Mouse (Mus musculus): ENCODE results near the gene Tbcel. TPM values are rescaled to one million over a fixed set of nuclear protein-coding genes. Genes with fewer than 3 reads are reported as not detected.

Gene Tbcel
- polyA plus RNA-seq, 1 experiment from 2014 or later, result 4.7 TPM

DNA sequence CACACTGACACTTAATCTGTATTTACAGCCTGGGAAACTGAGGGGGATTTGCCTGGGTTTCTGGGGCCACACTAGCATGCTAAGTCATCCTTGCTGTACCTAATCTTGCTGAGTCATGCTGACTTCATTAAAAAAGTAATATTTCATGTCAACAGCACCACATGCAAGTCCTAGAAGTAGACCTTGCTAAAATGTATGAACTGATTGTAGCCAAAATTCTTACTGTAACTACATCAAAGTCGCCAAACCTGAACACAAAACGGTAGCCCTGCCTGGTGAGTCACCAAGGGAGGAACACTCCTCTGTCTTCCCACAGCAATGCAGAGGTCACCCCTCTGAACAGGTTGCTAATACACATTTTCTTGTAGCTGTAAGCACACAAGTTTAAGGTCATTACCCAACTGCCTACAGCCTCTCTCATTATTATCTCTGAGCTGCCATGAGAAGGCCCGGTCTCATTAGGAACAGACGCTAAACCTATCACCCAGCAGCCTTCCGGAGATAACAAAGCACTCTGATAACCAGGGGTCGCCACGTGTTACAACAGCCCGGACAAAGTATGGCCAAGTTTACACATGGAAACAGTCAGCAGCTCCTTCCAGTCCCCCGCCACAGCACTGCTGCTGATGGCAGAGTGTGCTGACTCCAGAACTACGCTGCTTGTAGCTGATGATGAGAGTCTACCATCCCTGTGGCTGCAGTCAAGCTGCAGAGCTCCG lies 46.1 kb downstream of the Tbcel start:
- no peak overlapping the region for H3K4me2 ChIP-seq
- no peak for ATAC-seq (ENCODE audit: low FRiP score, low read depth)
- H3K9ac ChIP-seq, result no peak overlapping the region
- H3K36me3 ChIP-seq, result no peaks in the 10 kb centered on the region
- H3K4me3 ChIP-seq, result no peak overlapping the region
- H3K27me3 ChIP-seq, result no peaks in the 10 kb centered on the region
- H3K27ac ChIP-seq (replicated peaks), result no peak overlapping the region
- WGBS, result 80% methylated on average over 11 of the region's 11 CpGs
- no peaks in the 10 kb centered on the region for H3K9me3 ChIP-seq
- H3K4me1 ChIP-seq (replicated peaks), result peaks cover 4% of the 10 kb centered on the region; the same call in 1 of the 2 replicates

DNA sequence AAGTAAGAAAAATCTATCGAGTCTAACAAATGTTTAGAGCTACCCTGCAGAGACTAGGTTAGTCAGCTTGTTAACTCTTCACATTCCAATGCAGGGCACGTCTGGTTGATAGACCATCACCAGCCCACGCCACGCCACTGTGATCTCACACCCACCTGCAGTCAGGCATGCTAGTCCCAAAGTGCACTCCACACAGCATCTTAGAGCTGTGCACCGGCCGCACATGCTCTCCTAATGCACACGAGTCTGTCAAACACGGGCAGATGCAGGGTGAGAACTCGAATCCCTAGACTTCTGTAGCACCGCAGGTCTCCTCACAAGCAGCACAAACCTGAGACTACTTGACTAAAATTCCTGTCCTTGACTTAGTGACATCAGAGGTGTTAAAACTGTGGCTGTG lies 47.3 kb downstream of the Tbcel start:
- Histone ChIP-seq H3K27me3 (no peaks in the 10 kb centered on the region), H3K4me2 (no peak overlapping the region), H3K4me1 (replicated peaks) (peaks cover 4% of the 10 kb centered on the region; the same call in 1 of the 2 replicates), H3K4me3 (no peak overlapping the region), H3K36me3 (no peaks in the 10 kb centered on the region), H3K9ac (no peak overlapping the region), H3K9me3 (no peaks in the 10 kb centered on the region), H3K27ac (replicated peaks) (no peak overlapping the region)
- WGBS, result 83% methylated on average over 10 of the region's 10 CpGs
- no peak for ATAC-seq (ENCODE audit: low FRiP score, low read depth)

DNA sequence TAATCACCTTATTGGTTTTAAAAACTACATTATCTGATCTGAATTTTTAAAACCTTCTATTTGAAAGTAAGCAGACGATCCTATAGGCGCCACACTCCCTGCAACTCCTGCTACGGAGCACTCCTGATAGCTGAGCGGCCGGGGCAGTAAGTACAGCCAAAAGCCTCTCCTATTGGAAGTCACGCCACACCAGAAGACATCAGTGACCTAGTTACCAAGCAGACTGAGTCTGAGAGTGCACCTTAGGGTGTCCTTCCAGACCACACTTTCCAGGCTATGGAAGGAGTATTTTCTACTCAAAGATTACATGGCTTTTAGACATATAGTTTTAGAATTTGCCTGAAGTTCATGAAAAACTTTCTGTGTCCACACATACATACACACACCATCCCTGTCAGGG lies 47.9 kb downstream of the Tbcel start:
- WGBS, result 90% methylated on average over 6 of the region's 6 CpGs
- Histone ChIP-seq H3K4me3 (no peak overlapping the region), H3K9ac (no peak overlapping the region), H3K9me3 (no peaks in the 10 kb centered on the region), H3K36me3 (no peaks in the 10 kb centered on the region), H3K4me1 (replicated peaks) (peaks cover 4% of the 10 kb centered on the region; the same call in 1 of the 2 replicates), H3K4me2 (no peak overlapping the region), H3K27ac (replicated peaks) (no peak overlapping the region), H3K27me3 (no peaks in the 10 kb centered on the region)
- no peak for ATAC-seq (ENCODE audit: low FRiP score, low read depth)

DNA sequence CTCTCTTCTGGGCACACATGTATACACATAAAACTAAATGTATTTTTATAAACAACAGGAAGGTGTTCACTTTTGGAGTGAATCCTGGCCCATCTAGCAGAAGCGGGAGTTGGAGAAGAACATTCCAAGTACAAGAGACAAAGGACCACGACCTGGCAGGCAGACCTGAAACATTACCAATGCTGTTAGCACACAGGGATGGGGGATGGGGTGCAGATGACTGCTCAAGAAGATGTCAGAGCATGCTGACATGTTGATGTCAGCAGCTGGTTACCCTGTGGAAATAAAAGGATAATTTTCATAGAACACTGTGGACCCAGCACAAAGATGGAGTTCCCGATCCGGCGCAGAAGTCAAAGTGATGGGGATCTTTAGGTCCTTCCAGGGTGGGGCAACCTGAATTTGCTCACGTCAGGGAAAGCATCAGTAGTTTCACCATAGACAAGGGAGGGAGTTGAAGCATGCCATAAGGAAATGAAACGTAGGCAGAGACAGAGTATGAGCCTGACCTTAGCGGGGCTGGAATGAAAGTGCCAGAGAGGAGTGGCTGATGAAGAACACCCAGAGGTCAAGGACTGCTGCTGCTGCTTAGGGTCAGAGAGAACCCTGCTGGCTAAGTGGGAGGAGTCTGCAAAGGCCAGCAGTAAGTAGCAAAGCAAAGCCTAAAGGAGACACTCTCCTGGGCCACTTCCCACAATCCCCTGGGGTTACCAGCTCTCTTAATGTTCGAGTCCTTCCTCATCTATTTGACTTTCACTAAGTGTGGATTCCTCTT lies 48.7 kb downstream of the Tbcel start:
- Histone ChIP-seq H3K4me3 (no peak overlapping the region), H3K4me1 (replicated peaks) (peaks cover 10% of the 10 kb centered on the region), H3K36me3 (no peaks in the 10 kb centered on the region), H3K4me2 (no peak overlapping the region), H3K27ac (replicated peaks) (no peak overlapping the region), H3K9ac (no peak overlapping the region), H3K9me3 (no peaks in the 10 kb centered on the region), H3K27me3 (no peaks in the 10 kb centered on the region)
- WGBS, result 71% methylated on average over 9 of the region's 9 CpGs
- no peak for ATAC-seq (ENCODE audit: low FRiP score, low read depth)

DNA sequence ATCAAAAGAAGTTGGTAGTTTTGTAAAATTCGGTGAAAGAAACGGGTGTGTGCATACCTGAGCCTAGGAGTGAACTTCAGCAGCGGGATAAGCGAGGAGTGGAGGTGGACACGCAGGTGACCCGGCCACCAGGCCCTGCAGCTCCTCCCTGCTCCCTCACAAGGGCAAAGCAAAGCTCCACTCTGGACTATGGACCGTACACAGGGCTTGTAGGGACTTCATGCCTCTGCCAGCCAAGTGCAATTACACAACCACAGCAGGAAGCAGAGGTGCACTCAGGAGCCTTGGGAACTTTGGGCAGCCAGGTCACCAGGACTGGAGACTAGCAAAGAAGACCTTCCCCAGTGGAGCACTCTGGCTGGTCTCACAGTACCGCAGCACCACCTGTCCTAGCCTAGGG lies 50.1 kb downstream of the Tbcel start:
- Histone ChIP-seq H3K9me3 (no peaks in the 10 kb centered on the region), H3K4me1 (replicated peaks) (peaks cover 8% of the 10 kb centered on the region), H3K27me3 (no peaks in the 10 kb centered on the region), H3K9ac (no peak overlapping the region), H3K27ac (replicated peaks) (no peak overlapping the region), H3K36me3 (no peaks in the 10 kb centered on the region), H3K4me3 (no peak overlapping the region), H3K4me2 (no peak overlapping the region)
- ATAC-seq (ENCODE audit: low FRiP score, low read depth), result no peak
- 95% methylated on average over 8 of the region's 8 CpGs for WGBS

DNA sequence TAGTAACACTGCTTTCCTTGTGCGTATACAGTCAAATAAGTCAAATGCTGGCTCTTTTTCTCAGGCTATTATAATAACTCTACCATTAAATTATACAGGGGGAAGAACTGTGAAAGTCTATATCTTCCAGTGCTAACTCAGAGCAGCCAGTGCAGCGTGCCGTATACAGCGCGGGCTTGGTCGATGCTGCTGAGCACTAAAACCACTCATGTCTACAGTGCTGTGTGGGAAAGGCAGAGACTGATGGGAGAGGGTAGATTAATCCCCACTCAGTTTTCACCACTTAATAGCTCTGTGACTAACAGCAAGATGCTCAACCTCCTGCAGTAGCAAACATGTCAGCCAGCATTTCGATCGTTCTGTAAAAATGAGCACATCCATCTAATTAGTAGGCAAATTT lies 53.2 kb downstream of the Tbcel start:
- Histone ChIP-seq H3K9ac (no peak overlapping the region), H3K4me1 (replicated peaks) (peaks cover 8% of the 10 kb centered on the region), H3K4me2 (no peak overlapping the region), H3K27me3 (no peaks in the 10 kb centered on the region), H3K4me3 (no peak overlapping the region), H3K36me3 (peaks cover 17% of the 10 kb centered on the region), H3K9me3 (no peaks in the 10 kb centered on the region), H3K27ac (replicated peaks) (no peak overlapping the region)
- 81% methylated on average over 8 of the region's 8 CpGs for WGBS
- ATAC-seq (ENCODE audit: low FRiP score, low read depth), result peak; percentile 45; the same call in 1 of the 2 replicates

DNA sequence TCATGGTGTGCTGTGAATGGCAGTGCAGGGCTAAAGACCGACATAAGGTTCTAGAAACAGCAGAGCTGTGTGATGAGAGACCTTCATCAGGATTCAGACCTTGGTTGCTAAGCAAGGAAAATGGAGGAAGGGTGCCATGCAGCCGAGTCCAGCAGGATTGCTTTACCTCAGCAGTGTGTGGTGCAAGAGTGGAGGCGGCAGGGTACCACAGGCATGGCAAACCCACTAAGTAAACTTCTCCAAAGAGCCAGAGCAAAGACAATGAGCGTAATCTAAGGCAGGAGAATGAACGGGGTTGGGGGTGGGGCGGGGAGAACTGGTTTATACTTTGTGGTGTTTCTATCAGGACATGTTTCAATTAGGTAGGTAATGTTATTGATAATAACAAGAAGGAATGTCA lies 58.6 kb downstream of the Tbcel start:
- H3K9me3 ChIP-seq, result no peaks in the 10 kb centered on the region
- peaks cover 37% of the 10 kb centered on the region for H3K36me3 ChIP-seq
- 92% methylated on average over 6 of the region's 6 CpGs for WGBS

DNA sequence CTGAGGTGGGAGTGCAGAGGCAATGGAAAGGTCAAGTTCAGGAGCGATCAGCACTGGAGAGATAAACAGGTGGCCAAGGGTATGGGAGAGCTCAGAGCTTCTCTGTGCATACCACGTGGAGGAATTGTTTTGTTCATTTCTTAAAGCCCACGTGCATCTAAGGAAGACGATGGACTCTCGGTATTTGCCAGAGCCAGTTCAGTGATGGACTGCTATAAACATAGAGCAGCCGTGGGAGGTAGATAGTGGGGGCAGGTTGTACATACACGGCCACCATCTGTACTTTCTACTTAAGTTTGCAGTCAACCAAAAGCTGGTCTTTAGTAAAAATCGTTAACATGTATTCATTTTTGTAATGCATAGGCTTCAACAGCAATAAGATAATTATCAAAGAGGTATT lies 65.5 kb downstream of the Tbcel start:
- WGBS, result 96% methylated on average over 8 of the region's 8 CpGs
- Histone ChIP-seq H3K27me3 (no peaks in the 10 kb centered on the region), H3K36me3 (peaks cover 48% of the 10 kb centered on the region), H3K4me3 (no peak overlapping the region), H3K27ac (replicated peaks) (no peak overlapping the region), H3K4me1 (replicated peaks) (peaks cover 2% of the 10 kb centered on the region; the same call in 1 of the 2 replicates), H3K9ac (no peak overlapping the region), H3K4me2 (no peak overlapping the region), H3K9me3 (no peaks in the 10 kb centered on the region)
- no peak for ATAC-seq (ENCODE audit: low FRiP score, low read depth)

More for the DNA sequence above, 58.6 kb downstream of the Tbcel start:
- H3K27me3 ChIP-seq, result no peaks in the 10 kb centered on the region
- H3K9ac ChIP-seq, result no peak overlapping the region
- H3K27ac ChIP-seq (replicated peaks), result no peak overlapping the region
- H3K4me3 ChIP-seq, result no peak overlapping the region
- no peak for ATAC-seq (ENCODE audit: low FRiP score, low read depth)
- peaks cover 4% of the 10 kb centered on the region for H3K4me1 ChIP-seq (replicated peaks)
- H3K4me2 ChIP-seq, result no peak overlapping the region

DNA sequence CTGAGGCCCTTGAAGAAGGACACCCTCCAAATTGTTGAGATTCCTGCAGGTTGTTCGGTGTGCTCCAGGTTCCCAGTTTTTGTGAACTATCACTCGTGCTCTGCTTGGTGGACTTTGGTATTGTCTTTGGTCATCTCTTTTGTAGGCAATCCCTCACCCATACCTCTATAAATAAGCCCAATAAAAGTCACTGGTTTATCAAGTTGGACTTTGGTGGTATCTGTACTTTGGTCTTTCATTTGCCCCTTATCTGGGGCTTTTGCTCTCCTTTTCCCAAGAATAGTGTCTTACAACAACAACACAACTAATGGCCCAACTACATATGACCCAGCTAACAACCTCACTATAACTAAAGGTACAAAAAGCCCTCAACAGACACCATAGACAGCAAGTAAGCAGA lies 66.4 kb downstream of the Tbcel start:
- Histone ChIP-seq H3K27ac (replicated peaks) (no peak overlapping the region), H3K4me3 (no peak overlapping the region), H3K27me3 (no peaks in the 10 kb centered on the region), H3K9ac (no peak overlapping the region), H3K4me1 (replicated peaks) (peaks cover 2% of the 10 kb centered on the region; the same call in 1 of the 2 replicates), H3K4me2 (no peak overlapping the region), H3K9me3 (no peaks in the 10 kb centered on the region), H3K36me3 (peaks cover 56% of the 10 kb centered on the region)
- WGBS, result 97% methylated on average over 2 of the region's 2 CpGs
- no peak for ATAC-seq (ENCODE audit: low FRiP score, low read depth)

DNA sequence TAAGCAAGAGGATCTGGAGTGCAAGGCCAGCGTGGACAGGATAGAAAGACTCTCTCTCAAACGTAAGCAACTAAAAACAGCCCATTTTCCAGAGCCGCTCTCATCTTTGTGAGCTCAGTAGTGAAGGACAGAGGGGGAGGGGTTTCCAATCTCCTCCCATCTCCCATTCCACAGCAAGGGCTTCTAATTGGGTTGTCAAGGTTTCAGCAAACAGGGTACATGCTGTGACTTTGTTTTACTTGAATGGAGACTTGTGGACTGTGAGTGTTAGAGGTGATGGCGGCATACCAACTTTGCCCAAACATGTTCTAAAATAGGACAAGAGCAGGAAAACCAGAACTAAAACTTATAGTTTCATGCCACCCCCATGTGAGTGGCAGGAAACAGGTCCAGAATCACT lies 68.2 kb downstream of the Tbcel start:
- Histone ChIP-seq H3K4me2 (no peak overlapping the region), H3K9ac (no peak overlapping the region), H3K36me3 (peaks cover 48% of the 10 kb centered on the region), H3K4me1 (replicated peaks) (peaks cover 2% of the 10 kb centered on the region; the same call in 1 of the 2 replicates), H3K27ac (replicated peaks) (no peak overlapping the region), H3K27me3 (no peaks in the 10 kb centered on the region), H3K4me3 (no peak overlapping the region), H3K9me3 (no peaks in the 10 kb centered on the region)
- 0 out of 2 replicates have a peak, but pooled peaks have one; percentile 51 for ATAC-seq (ENCODE audit: low FRiP score, low read depth)
- WGBS, result 31% methylated on average over 4 of the region's 4 CpGs

DNA sequence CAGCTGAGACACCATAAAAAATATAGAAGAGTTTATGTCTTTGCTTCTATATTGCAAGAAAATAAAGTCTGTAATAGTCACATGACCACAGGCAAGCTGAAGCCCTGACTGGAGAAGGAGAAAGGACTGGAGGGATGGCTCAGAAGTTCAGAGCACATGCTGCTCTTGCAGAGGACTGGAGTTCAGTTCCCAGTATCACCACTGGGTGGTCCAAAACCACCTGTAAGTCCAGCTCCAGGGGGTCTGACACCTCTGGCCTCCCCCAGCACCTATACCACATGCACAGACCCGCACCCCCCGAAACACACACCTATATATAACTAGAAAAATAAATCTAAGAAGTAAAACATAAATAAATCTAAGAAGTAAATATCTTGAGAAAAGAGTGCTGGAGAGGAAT lies 75.5 kb downstream of the Tbcel start:
- Histone ChIP-seq H3K27me3 (no peaks in the 10 kb centered on the region), H3K4me3 (no peak overlapping the region), H3K36me3 (peaks cover 19% of the 10 kb centered on the region), H3K9me3 (no peaks in the 10 kb centered on the region), H3K27ac (replicated peaks) (no peak overlapping the region), H3K4me2 (no peak overlapping the region), H3K9ac (no peak overlapping the region), H3K4me1 (replicated peaks) (peaks cover 5% of the 10 kb centered on the region; the same call in 1 of the 2 replicates)
- 98% methylated on average over 2 of the region's 2 CpGs for WGBS
- ATAC-seq (ENCODE audit: low FRiP score, low read depth), result no peak

DNA sequence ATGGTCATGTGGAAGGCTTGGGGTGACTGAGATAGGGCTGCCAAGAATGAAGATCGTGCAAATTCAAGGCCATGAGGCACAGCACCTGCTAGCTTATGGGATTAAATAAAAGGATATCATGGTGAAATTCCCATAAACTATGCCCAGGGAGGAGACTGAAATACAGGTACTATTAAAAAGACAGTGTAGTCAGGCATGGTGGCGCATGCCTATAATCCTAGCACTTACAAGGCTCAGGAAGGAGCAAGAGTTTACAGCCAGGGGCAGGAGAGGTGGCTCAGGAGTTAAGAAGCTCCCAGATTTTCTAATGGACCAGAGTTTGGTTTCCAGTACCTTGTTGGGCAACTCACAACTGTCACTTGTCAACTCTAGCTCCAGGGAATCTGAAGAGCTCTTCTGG lies 76.0 kb downstream of the Tbcel start:
- Histone ChIP-seq H3K27ac (replicated peaks) (no peak overlapping the region), H3K9me3 (no peaks in the 10 kb centered on the region), H3K4me1 (replicated peaks) (peaks cover 5% of the 10 kb centered on the region; the same call in 1 of the 2 replicates), H3K4me2 (no peak overlapping the region), H3K9ac (no peak overlapping the region), H3K27me3 (no peaks in the 10 kb centered on the region), H3K36me3 (peaks cover 14% of the 10 kb centered on the region), H3K4me3 (no peak overlapping the region)
- 90% methylated on average over 2 of the region's 2 CpGs for WGBS
- ATAC-seq (ENCODE audit: low FRiP score, low read depth), result no peak

Data from hindbrain, embryonic 15.5 days (tissue).